Mouse (Mus musculus): ENCODE data around the gene Msh4. TPM values are rescaled to one million over a fixed set of nuclear protein-coding genes. Genes with fewer than 3 reads are reported as not detected.
A peak's percentile ranks its signal among the peaks of the same experiment; 100 is the strongest.

Msh4 gene
- total RNA-seq, 1 experiment: 1.4 TPM

DNA sequence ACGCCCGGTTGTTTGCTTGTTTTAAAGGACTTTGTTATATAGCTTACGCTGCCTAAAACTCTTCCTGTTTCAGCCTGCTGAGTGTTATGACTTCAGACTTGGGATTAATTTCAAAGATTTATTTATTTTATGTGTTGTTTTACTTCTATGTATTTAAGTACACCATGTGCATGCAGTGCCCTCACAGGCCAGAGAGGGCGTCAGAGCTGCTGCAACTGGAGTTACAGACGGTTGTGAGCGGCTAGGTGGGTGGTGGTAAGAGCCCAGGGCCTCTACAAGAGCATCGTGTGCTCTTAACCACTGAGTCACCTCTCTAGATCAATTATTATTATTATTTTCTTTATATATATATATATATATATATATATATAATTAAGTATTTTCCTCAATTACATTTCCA, 20.4 kb upstream of the Msh4 start:
- no peaks in the 10 kb centered on the region for H3K4me1 ChIP-seq (ENCODE audit: control insufficient read depth in 2 of 2, insufficient read depth in 2 of 2, low read length in 2 of 2, poor library complexity in 1 of 2)
- TF ChIP-seq ZC3H11A (IDR thresholded peaks at IDR 0.05; ENCODE audit: borderline replicate concordance, low read depth, low read length): no peak
- TF ChIP-seq ZNF384 (IDR thresholded peaks at IDR 0.05; ENCODE audit: low read depth, low read length): no peak
- no peak for TF ChIP-seq MAFK (IDR thresholded peaks at IDR 0.05; ENCODE audit: insufficient read depth, low read depth, low read length)
- TF ChIP-seq HCFC1 (IDR thresholded peaks at IDR 0.05; ENCODE audit: borderline replicate concordance, insufficient read depth, low read length): no peak
- no peak for TF ChIP-seq CHD2 (IDR thresholded peaks at IDR 0.05; ENCODE audit: low read depth, low read length)
- no peak overlapping the region for H3K9ac ChIP-seq (ENCODE audit: insufficient read depth, low read depth, low read length, poor library complexity, severe bottlenecking)
- no peaks in the 10 kb centered on the region for H3K9me3 ChIP-seq (ENCODE audit: control insufficient read depth, insufficient read depth, low read depth, low read length)
- in situ Hi-C loops (cut with MboI; ENCODE audit: low sequenced_read_pairs in 2 of 2, unreplicated experiment in 2 of 2): no loop called here
- H3K36me3 ChIP-seq (ENCODE audit: control insufficient read depth, insufficient read depth, low read length, poor library complexity, severe bottlenecking): peaks cover 31% of the 10 kb centered on the region
- DNase-seq (ENCODE audit: low read depth, low spot score): no peak
- H3K4me3 ChIP-seq (ENCODE audit: insufficient read depth in 1 of 2, low read depth in 1 of 2, low read length in 2 of 2, poor library complexity in 1 of 2, severe bottlenecking in 1 of 2): no peak overlapping the region
- H3K27ac ChIP-seq (ENCODE audit: insufficient read depth, low read depth, low read length, poor library complexity, severe bottlenecking): no peak overlapping the region

DNA sequence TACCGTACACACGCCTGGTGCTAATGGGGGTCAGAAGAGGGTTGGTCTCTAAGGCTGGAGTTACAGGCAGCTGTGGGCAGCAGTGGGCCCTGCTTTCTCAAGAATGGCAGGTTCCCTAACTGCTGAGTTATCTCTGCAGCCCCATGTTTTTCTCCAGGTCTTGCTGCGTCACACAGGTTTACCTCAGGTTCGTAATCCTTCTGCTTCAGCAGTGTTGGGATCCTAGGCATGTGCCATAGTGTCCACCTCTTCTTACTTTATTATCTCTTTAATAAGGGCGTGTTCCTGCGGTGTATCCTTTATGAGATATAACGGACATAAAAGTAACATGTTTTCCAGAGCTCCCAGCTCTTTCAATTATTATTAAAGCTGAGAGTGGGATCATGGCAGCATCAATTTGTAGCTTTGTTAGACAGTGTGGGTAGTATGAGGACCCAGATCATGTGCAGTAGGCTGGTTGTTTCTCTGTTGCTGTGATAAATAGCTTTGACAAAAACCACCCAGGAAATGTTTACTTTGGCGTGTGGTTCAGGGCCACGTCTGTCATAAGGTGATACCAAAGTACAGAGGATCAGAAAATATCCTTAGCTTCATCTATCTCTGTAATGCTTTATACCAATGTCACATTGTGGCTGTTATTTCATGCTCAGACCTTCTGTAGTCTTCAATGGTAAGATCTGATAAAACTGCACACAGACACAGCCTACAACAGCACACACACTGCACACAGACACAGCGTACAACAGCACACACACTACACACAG, 15.4 kb upstream of the Msh4 start:
- DNase-seq (ENCODE audit: low read depth, low spot score): no peak
- Histone ChIP-seq H3K27ac (ENCODE audit: insufficient read depth, low read depth, low read length, poor library complexity, severe bottlenecking) (no peak overlapping the region), H3K36me3 (ENCODE audit: control insufficient read depth, insufficient read depth, low read length, poor library complexity, severe bottlenecking) (peaks cover 19% of the 10 kb centered on the region), H3K9me3 (ENCODE audit: control insufficient read depth, insufficient read depth, low read depth, low read length) (no peaks in the 10 kb centered on the region), H3K4me1 (ENCODE audit: control insufficient read depth in 2 of 2, insufficient read depth in 2 of 2, low read length in 2 of 2, poor library complexity in 1 of 2) (peaks cover 2 to 3% of the 10 kb centered on the region in 2 experiments; a peak in 2 of 4 replicates), H3K9ac (ENCODE audit: insufficient read depth, low read depth, low read length, poor library complexity, severe bottlenecking) (no peak overlapping the region), H3K4me3 (ENCODE audit: insufficient read depth in 1 of 2, low read depth in 1 of 2, low read length in 2 of 2, poor library complexity in 1 of 2, severe bottlenecking in 1 of 2) (no peak overlapping the region)
- no peak for TF ChIP-seq ZC3H11A (IDR thresholded peaks at IDR 0.05; ENCODE audit: borderline replicate concordance, low read depth, low read length)
- in situ Hi-C loops (cut with MboI; ENCODE audit: low sequenced_read_pairs in 2 of 2, unreplicated experiment in 2 of 2): no loop called here

DNA sequence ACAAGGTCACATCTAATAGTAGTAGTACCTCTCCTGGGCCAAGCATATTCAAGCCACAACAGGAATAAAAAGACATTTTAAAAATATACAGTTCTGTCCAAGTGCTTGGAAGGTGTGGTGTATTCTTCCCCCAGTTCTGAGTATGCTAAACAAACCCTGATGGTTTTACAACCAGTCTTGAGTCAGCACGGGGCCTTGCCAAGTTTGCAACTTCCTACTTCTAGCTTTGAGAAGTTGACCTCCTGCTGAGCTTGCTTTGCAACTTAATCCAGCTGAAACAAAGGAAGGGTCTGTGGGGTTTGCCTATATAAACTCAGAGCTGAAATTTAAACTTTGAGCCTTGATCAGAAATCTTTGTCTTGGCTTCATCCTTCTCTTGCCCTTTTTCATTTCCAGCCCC, 11.3 kb upstream of the Msh4 start:
- Histone ChIP-seq H3K9me3 (ENCODE audit: control insufficient read depth, insufficient read depth, low read depth, low read length) (no peaks in the 10 kb centered on the region), H3K4me1 (ENCODE audit: control insufficient read depth in 2 of 2, insufficient read depth in 2 of 2, low read length in 2 of 2, poor library complexity in 1 of 2) (peaks cover 2 to 5% of the 10 kb centered on the region in 2 experiments; a peak in 2 of 4 replicates), H3K36me3 (ENCODE audit: control insufficient read depth, insufficient read depth, low read length, poor library complexity, severe bottlenecking) (peaks cover 6% of the 10 kb centered on the region), H3K4me3 (ENCODE audit: insufficient read depth in 1 of 2, low read depth in 1 of 2, low read length in 2 of 2, poor library complexity in 1 of 2, severe bottlenecking in 1 of 2) (no peak overlapping the region), H3K27ac (ENCODE audit: insufficient read depth, low read depth, low read length, poor library complexity, severe bottlenecking) (no peak overlapping the region; the same call in 1 of the 2 replicates), H3K9ac (ENCODE audit: insufficient read depth, low read depth, low read length, poor library complexity, severe bottlenecking) (no peak overlapping the region)
- TF ChIP-seq ZNF384 (IDR thresholded peaks at IDR 0.05; ENCODE audit: low read depth, low read length) (no peak), CHD2 (IDR thresholded peaks at IDR 0.05; ENCODE audit: low read depth, low read length) (0 out of 2 replicates have a peak, but pooled peaks have one; percentile 18), ZC3H11A (IDR thresholded peaks at IDR 0.05; ENCODE audit: borderline replicate concordance, low read depth, low read length) (no peak), MAFK (IDR thresholded peaks at IDR 0.05; ENCODE audit: insufficient read depth, low read depth, low read length) (no peak)
- in situ Hi-C loops (cut with MboI; ENCODE audit: low sequenced_read_pairs in 2 of 2, unreplicated experiment in 2 of 2): no loop called here
- DNase-seq (ENCODE audit: low read depth, low spot score): peak; percentile 78

DNA sequence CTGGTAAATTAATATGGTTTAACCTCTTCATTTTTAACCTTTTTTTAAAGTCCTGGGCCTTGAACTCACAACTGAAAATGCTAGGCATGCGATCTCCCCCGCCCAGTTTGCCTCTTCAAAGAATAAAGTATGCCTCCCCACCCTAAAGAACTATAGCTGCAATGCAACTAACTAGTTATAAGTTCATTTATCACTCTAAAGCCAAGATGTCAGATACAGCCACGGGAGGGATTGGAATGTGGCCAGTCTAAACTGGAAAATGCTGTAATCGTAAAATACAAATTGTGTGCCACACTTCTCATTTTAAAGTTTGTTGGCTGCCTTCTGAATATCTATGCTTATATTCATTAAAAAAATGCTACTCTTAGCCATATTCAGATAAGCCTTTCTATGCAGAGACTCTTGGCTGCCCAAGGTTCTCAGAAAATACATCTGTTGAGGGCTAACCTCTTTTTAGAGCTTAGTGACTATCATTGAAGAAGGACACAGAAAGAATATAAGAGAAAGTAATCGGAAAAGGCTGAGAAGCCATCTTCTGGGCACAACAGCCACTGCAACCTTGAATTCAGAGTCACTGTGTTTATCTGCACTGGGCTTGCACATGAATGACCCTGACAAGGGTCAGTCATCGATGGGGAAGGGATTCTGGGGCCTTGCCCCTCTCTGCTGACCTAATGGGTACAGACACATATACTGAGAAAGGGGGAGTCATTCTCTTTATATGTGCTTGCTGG, 7.7 kb upstream of the Msh4 start:
- in situ Hi-C loops (cut with MboI; ENCODE audit: low sequenced_read_pairs in 2 of 2, unreplicated experiment in 2 of 2): no loop called here
- peaks cover 33% of the 10 kb centered on the region for H3K36me3 ChIP-seq (ENCODE audit: control insufficient read depth, insufficient read depth, low read length, poor library complexity, severe bottlenecking)
- no peak for DNase-seq (ENCODE audit: low read depth, low spot score)
- peaks cover 2 to 5% of the 10 kb centered on the region in 2 experiments; a peak in 2 of 4 replicates for H3K4me1 ChIP-seq (ENCODE audit: control insufficient read depth in 2 of 2, insufficient read depth in 2 of 2, low read length in 2 of 2, poor library complexity in 1 of 2)
- H3K9me3 ChIP-seq (ENCODE audit: control insufficient read depth, insufficient read depth, low read depth, low read length): no peaks in the 10 kb centered on the region
- peak overlapping the region; percentile 93; the same call in 1 of the 2 replicates for H3K9ac ChIP-seq (ENCODE audit: insufficient read depth, low read depth, low read length, poor library complexity, severe bottlenecking)
- TF ChIP-seq MAFK (IDR thresholded peaks at IDR 0.05; ENCODE audit: insufficient read depth, low read depth, low read length) (no peak), ZC3H11A (IDR thresholded peaks at IDR 0.05; ENCODE audit: borderline replicate concordance, low read depth, low read length) (no peak), HCFC1 (IDR thresholded peaks at IDR 0.05; ENCODE audit: borderline replicate concordance, insufficient read depth, low read length) (no peak), CHD2 (IDR thresholded peaks at IDR 0.05; ENCODE audit: low read depth, low read length) (no peak), ZNF384 (IDR thresholded peaks at IDR 0.05; ENCODE audit: low read depth, low read length) (no peak)
- no peak overlapping the region for H3K27ac ChIP-seq (ENCODE audit: insufficient read depth, low read depth, low read length, poor library complexity, severe bottlenecking)
- peak overlapping the region in 1 of 2 experiments; percentile 80; a peak in 2 of 4 replicates for H3K4me3 ChIP-seq (ENCODE audit: insufficient read depth in 1 of 2, low read depth in 1 of 2, low read length in 2 of 2, poor library complexity in 1 of 2, severe bottlenecking in 1 of 2)

Measured in ES-E14 (cell line).